Mouse (Mus musculus): ENCODE measurements around the gene Calcb. TPM values are rescaled to one million over a fixed set of nuclear protein-coding genes. Genes with fewer than 3 reads are reported as not detected.
"Not testable (repeated sequence)": the region's sequence is repeated elsewhere in the genome, so short reads cannot be mapped to it uniquely, and the experiment has no call there.

Calcb gene
- total and polyA plus RNA-seq, 2 experiments from 2014 or later: 1.3 to 1.7 TPM

DNA sequence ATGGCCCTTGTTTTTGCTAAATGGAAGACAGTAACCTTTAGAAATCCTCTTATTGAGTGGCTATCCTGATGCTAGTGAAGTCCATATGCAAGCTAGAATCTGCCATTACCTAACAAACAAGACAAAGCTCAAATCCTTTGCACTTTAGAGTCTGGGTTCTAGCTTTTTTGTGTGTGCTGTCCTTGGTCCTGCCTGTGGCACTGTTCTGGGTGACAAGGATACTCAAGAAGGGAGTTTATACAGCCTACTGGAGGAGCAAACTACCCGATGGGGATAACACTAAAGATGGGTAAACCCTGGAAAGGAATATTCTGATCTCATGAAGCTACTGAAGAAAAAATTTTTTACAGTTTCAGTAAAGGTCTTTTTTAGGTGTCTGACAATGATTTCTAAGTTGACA, 11.0 kb upstream of the Calcb start:
- DNase-seq (ENCODE audit: low spot score): no peak
- H3K27ac ChIP-seq (ENCODE audit: low read depth): no peak overlapping the region
- TF ChIP-seq CTCF (IDR thresholded peaks at IDR 0.05; ENCODE audit: low read depth) (no peak), EP300 (IDR thresholded peaks at IDR 0.05; ENCODE audit: low read depth) (no peak)
- no peak overlapping the region for H3K4me3 ChIP-seq (ENCODE audit: low read depth, low read length)
- ATAC-seq (ENCODE audit: insufficient read depth, low read depth): no peak
- H3K36me3 ChIP-seq (replicated peaks; ENCODE audit: control insufficient read depth, insufficient read depth, low read length): no peaks in the 10 kb centered on the region
- no peaks in the 10 kb centered on the region for H3K27me3 ChIP-seq (ENCODE audit: control insufficient read depth, insufficient read depth, low read length)
- no peak overlapping the region for H3K9ac ChIP-seq (replicated peaks; ENCODE audit: low read depth, low read length)
- no peaks in the 10 kb centered on the region for H3K4me1 ChIP-seq (ENCODE audit: control insufficient read depth, insufficient read depth)
- no peak overlapping the region for H3K4me2 ChIP-seq (ENCODE audit: low read depth, low read length)
- no peaks in the 10 kb centered on the region for H3K9me3 ChIP-seq (replicated peaks; ENCODE audit: control insufficient read depth, low read length)
- 56% methylated on average over 1 of the region's 1 CpGs for WGBS

DNA sequence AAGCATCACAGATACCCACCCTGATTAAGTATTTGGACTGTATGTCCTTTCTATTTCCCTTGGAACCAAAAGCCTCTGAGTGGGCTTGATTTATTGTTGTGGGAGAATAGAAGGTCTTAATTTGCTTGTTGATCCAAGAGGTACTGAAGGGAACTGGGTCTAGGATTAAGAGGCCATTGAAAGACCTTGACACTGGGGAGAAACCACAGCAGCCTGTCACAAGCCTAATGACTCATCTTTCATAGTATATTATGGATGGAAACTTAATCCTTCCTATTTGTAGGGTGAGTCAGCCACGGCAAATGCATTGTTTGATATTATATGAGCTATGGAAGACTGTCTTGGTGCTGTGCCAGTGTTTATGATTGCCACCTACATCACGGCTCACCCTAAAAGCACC, 8.0 kb upstream of the Calcb start:
- DNase-seq (ENCODE audit: low spot score) (no peak), ATAC-seq (ENCODE audit: insufficient read depth, low read depth) (no peak)
- Histone ChIP-seq H3K27ac (ENCODE audit: low read depth) (no peak overlapping the region), H3K9me3 (replicated peaks; ENCODE audit: control insufficient read depth, low read length) (0 out of 2 replicates have a peak, but pooled peaks cover 5% of the 10 kb centered on the region), H3K27me3 (ENCODE audit: control insufficient read depth, insufficient read depth, low read length) (no peaks in the 10 kb centered on the region), H3K4me1 (ENCODE audit: control insufficient read depth, insufficient read depth) (no peaks in the 10 kb centered on the region), H3K4me2 (ENCODE audit: low read depth, low read length) (no peak overlapping the region), H3K36me3 (replicated peaks; ENCODE audit: control insufficient read depth, insufficient read depth, low read length) (no peaks in the 10 kb centered on the region), H3K9ac (replicated peaks; ENCODE audit: low read depth, low read length) (no peak overlapping the region), H3K4me3 (ENCODE audit: low read depth, low read length) (no peak overlapping the region)
- WGBS: 67% methylated on average over 2 of the region's 2 CpGs
- no peak for TF ChIP-seq CTCF (IDR thresholded peaks at IDR 0.05; ENCODE audit: low read depth)
- TF ChIP-seq EP300 (IDR thresholded peaks at IDR 0.05; ENCODE audit: low read depth): no peak

DNA sequence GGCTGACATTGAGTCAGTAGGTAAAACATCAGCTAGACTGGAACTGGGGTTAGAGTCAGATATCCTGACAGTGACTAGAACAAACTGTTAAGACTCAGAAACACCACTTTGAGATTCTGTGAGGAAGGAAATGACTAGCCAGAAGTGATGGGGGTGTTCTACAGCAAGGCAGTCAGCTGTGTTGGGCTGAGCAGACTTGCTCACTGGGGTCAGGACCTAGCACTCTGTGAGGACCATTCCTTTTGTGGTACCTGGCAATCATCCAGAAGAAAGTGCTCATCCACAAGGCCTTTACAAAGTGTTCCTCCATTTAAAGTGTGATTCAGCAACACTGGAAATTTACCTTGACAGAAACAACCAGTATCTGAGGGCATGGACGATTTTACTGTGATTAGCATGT, 5.9 kb upstream of the Calcb start:
- no peak for DNase-seq (ENCODE audit: low spot score)
- no peak overlapping the region for H3K4me2 ChIP-seq (ENCODE audit: low read depth, low read length)
- no peak overlapping the region for H3K9ac ChIP-seq (replicated peaks; ENCODE audit: low read depth, low read length)
- TF ChIP-seq CTCF (IDR thresholded peaks at IDR 0.05; ENCODE audit: low read depth) (no peak), EP300 (IDR thresholded peaks at IDR 0.05; ENCODE audit: low read depth) (no peak)
- ATAC-seq (ENCODE audit: insufficient read depth, low read depth): no peak
- H3K27ac ChIP-seq (ENCODE audit: low read depth): no peak overlapping the region
- H3K4me3 ChIP-seq (ENCODE audit: low read depth, low read length): no peak overlapping the region
- peaks cover 7% of the 10 kb centered on the region for H3K27me3 ChIP-seq (ENCODE audit: control insufficient read depth, insufficient read depth, low read length)
- 0 out of 2 replicates have a peak, but pooled peaks cover 5% of the 10 kb centered on the region for H3K9me3 ChIP-seq (replicated peaks; ENCODE audit: control insufficient read depth, low read length)
- H3K36me3 ChIP-seq (replicated peaks; ENCODE audit: control insufficient read depth, insufficient read depth, low read length): no peaks in the 10 kb centered on the region
- H3K4me1 ChIP-seq (ENCODE audit: control insufficient read depth, insufficient read depth): no peaks in the 10 kb centered on the region
- WGBS: 63% methylated on average over 1 of the region's 1 CpGs

DNA sequence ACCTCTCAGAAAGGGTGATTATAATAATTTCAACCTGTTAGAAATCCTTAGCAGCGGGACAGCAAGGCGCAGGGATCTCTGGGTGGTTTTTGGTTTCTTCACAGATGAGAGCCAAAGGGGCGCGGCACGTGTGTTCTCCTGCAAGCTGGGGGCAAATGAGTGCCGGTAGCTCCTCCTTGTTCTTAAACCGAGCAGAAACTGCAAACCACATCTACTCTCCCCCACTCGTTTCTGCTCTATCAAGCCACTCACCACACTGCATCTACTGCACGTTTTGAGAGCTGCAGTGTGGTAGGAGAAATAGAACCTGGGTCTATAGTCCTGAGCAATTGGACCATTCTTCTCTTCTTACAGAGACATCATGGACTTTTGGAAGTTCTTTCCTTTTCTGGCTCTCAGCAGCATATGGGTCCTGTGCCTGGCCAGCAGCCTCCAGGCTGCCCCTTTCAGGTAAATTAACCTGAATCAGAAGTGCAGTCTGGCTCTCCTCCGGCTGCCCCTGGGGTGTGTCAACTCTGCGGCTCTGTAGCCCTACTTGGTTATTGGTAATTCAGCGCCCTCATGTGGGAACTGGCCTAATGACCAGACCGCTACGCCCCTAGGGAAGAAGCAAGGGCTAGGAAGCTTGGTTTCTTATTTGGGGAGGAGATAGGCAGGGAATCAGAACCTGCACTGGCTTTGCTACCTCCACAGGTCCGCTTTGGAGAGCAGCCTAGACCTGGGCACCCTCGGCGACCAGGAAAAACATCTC, 1.1 kb downstream of the Calcb start:
- DNase-seq (ENCODE audit: low spot score) (peak; percentile 51), ATAC-seq (ENCODE audit: insufficient read depth, low read depth) (peak; percentile 60; the same call in 1 of the 2 replicates)
- peak overlapping the region; percentile 52 for H3K4me2 ChIP-seq (ENCODE audit: low read depth, low read length)
- WGBS: 1% methylated on average over 17 of the region's 17 CpGs
- 0 out of 2 replicates have a peak, but pooled peaks cover 8% of the 10 kb centered on the region for H3K4me1 ChIP-seq (ENCODE audit: control insufficient read depth, insufficient read depth)
- TF ChIP-seq CTCF (IDR thresholded peaks at IDR 0.05; ENCODE audit: low read depth) (peak; percentile 66), EP300 (IDR thresholded peaks at IDR 0.05; ENCODE audit: low read depth) (no peak)
- H3K36me3 ChIP-seq (replicated peaks; ENCODE audit: control insufficient read depth, insufficient read depth, low read length): no peaks in the 10 kb centered on the region
- H3K27me3 ChIP-seq (ENCODE audit: control insufficient read depth, insufficient read depth, low read length): peaks cover 35% of the 10 kb centered on the region
- peak overlapping the region; percentile 16 for H3K4me3 ChIP-seq (ENCODE audit: low read depth, low read length)
- no peak overlapping the region for H3K27ac ChIP-seq (ENCODE audit: low read depth)
- no peaks in the 10 kb centered on the region for H3K9me3 ChIP-seq (replicated peaks; ENCODE audit: control insufficient read depth, low read length)
- H3K9ac ChIP-seq (replicated peaks; ENCODE audit: low read depth, low read length): no peak overlapping the region

DNA sequence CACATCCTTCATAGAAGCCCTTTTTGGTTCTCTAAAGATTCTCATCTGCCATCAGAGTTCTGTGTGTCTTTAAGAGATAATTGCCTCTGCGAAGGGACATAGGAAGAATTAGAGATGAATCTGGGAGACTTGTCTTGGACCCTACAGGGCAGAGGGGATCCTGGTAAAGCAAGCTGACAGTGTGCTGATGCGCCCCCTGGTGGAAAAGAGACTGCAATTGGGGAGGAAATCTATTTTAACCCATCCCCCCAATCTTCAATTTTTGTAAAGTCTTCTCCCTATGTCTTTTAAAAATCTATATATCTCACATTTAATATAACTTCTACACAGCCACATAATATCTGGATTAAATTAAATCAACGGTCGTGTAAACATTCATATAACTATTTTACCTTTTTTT, 11.3 kb downstream of the Calcb start:
- 60% methylated on average over 4 of the region's 4 CpGs for WGBS
- not testable (repeated sequence) for H3K4me2 ChIP-seq (ENCODE audit: low read depth, low read length); H3K4me1 ChIP-seq (ENCODE audit: control insufficient read depth, insufficient read depth); H3K9ac ChIP-seq (replicated peaks; ENCODE audit: low read depth, low read length); H3K36me3 ChIP-seq (replicated peaks; ENCODE audit: control insufficient read depth, insufficient read depth, low read length); H3K27ac ChIP-seq (ENCODE audit: low read depth); ATAC-seq (ENCODE audit: insufficient read depth, low read depth); DNase-seq (ENCODE audit: low spot score); H3K27me3 ChIP-seq (ENCODE audit: control insufficient read depth, insufficient read depth, low read length); H3K9me3 ChIP-seq (replicated peaks; ENCODE audit: control insufficient read depth, low read length); H3K4me3 ChIP-seq (ENCODE audit: low read depth, low read length)
- peak; percentile 32 for TF ChIP-seq CTCF (IDR thresholded peaks at IDR 0.05; ENCODE audit: low read depth)

DNA sequence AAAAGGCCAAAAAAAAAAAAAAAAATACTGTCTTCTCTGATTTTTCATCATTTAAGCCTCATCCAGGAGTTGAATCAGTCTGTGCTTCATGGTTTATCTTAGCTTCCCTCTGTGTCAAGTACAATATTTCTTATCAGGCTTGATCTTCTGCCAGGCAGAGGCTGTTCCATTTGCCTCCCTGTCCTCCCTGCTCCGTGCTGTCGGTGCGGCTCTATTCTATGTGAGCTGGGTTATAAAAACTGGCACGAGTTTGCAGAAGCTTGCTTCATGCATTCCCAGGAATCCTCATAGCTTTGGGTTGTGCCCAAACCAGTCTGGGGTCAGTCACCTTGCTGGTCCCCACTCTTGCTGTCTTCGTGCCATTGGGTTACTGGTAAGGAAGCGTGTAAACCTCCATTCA, 12.7 kb downstream of the Calcb start:
- DNase-seq (ENCODE audit: low spot score) (no peak), ATAC-seq (ENCODE audit: insufficient read depth, low read depth) (no peak)
- Histone ChIP-seq H3K9ac (replicated peaks; ENCODE audit: low read depth, low read length) (no peak overlapping the region), H3K36me3 (replicated peaks; ENCODE audit: control insufficient read depth, insufficient read depth, low read length) (no peaks in the 10 kb centered on the region), H3K27ac (ENCODE audit: low read depth) (no peak overlapping the region), H3K4me2 (ENCODE audit: low read depth, low read length) (no peak overlapping the region), H3K4me3 (ENCODE audit: low read depth, low read length) (no peak overlapping the region), H3K27me3 (ENCODE audit: control insufficient read depth, insufficient read depth, low read length) (no peaks in the 10 kb centered on the region), H3K9me3 (replicated peaks; ENCODE audit: control insufficient read depth, low read length) (no peaks in the 10 kb centered on the region), H3K4me1 (ENCODE audit: control insufficient read depth, insufficient read depth) (no peaks in the 10 kb centered on the region)
- 75% methylated on average over 6 of the region's 6 CpGs for WGBS
- no peak for TF ChIP-seq CTCF (IDR thresholded peaks at IDR 0.05; ENCODE audit: low read depth)
- TF ChIP-seq EP300 (IDR thresholded peaks at IDR 0.05; ENCODE audit: low read depth): no peak

All from heart, postnatal 0 days (tissue).